Mouse (Mus musculus): ENCODE measurements at regions not wholly inside any gene's neighbourhood (a gene's known extent, or its start where the extent isn't known, plus 50 kb on each side); places are given as distances from the start of the nearest gene placed in this dataset.

GRCm38 (mm10) chrX:122165179-122165578, 232.0 kb downstream of the Nap1l3 start:
- no peak for DNase-seq (ENCODE audit: extremely low spot score in 1 of 2, low spot score in 2 of 2)
- intact Hi-C loops (cut with DNase I) = loop anchor here (10.0 kb wide), 1 partner anchor 1870 kb away; the partner anchor contains the start of gene Pcdh11x

Measured in left cerebral cortex, postnatal 10 days (tissue).